Mouse (Mus musculus): ENCODE measurements around the gene Dtx2.

DNA sequence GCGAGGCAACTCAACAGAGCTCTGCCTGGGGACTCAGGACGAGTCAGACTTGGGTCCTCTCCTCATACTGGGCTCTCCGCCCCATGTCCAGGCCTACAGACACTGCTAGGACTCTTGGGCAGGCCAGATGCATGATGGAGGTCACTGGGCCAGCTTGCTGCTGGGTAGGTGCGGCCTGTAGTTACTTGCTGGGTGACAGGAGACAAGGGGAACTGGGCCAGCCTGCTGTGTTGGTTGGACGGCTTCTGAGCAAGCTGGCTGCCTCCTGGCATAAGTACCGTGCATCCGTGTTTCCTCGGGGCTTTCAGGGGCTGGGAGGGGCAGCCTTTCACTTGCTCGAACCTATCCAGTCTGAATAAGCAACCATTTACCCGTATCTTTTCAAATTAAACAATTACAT, 21.0 kb downstream of the Dtx2 start:
- TF ChIP-seq HCFC1 (IDR thresholded peaks at IDR 0.05; ENCODE audit: borderline replicate concordance, insufficient read depth, low read length) (no peak), MAFK (IDR thresholded peaks at IDR 0.05; ENCODE audit: insufficient read depth, low read depth, low read length) (no peak), CHD2 (IDR thresholded peaks at IDR 0.05; ENCODE audit: low read depth, low read length) (no peak), ZC3H11A (IDR thresholded peaks at IDR 0.05; ENCODE audit: borderline replicate concordance, low read depth, low read length) (no peak)
